Mouse (Mus musculus): ENCODE measurements around the gene Cox5a. TPM values are rescaled to one million over a fixed set of nuclear protein-coding genes. Genes with fewer than 3 reads are reported as not detected.

Cox5a gene
- total and polyA plus RNA-seq, 3 experiments = 106 to 455 (median 129) TPM

DNA sequence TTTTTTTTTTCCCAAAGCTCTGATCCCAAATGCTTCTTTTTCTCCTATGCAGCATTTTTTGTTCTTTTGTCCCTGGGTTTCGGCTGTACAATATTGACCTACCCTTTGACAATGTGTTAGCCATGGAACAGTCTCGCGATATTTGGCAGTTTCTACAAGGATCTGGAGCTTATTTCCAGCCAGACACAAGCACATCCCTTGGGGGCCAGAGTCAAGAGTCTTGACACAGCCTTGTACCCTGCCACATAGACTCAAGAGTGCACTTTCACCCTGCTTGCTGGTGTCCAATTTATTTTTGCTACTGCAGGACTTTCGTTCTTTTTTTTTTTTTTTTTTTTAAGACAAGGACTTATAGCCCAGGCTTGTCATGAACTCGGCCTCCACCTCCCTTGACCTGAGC, 15.3 kb downstream of the Cox5a start:
- TF ChIP-seq TAL1 (conservative IDR thresholded peaks at IDR 0.05; ENCODE audit: low read depth, low read length) (no peak), CTCF (IDR thresholded peaks at IDR 0.05; ENCODE audit: low read depth, low read length) (no peak), GATA2 (IDR thresholded peaks at IDR 0.05; ENCODE audit: borderline replicate concordance, low read depth, low read length) (no peak), POLR2AphosphoS5 (IDR thresholded peaks at IDR 0.05; ENCODE audit: insufficient replicate concordance, low read depth, low read length) (no peak), GATA1 (IDR thresholded peaks at IDR 0.05; ENCODE audit: borderline replicate concordance, low read length) (no peak)
- H3K4me1 ChIP-seq (ENCODE audit: insufficient read depth, low read depth, low read length) = peaks cover 45% of the 10 kb centered on the region
- peaks cover 77% of the 10 kb centered on the region for H3K36me3 ChIP-seq (replicated peaks)
- no peak for ATAC-seq (ENCODE audit: extremely low read depth, insufficient number of reproducible peaks, low FRiP score, poor library complexity, severe bottlenecking)
- DNase-seq (ENCODE audit: low spot score) = no peak
- H3K9me3 ChIP-seq (replicated peaks) = no peaks in the 10 kb centered on the region
- H3K4me3 ChIP-seq (ENCODE audit: low read depth, low read length) = peak overlapping the region; percentile 93; the same call in 1 of the 2 replicates
- H3K27me3 ChIP-seq (ENCODE audit: insufficient read depth, low read length) = no peaks in the 10 kb centered on the region

DNA sequence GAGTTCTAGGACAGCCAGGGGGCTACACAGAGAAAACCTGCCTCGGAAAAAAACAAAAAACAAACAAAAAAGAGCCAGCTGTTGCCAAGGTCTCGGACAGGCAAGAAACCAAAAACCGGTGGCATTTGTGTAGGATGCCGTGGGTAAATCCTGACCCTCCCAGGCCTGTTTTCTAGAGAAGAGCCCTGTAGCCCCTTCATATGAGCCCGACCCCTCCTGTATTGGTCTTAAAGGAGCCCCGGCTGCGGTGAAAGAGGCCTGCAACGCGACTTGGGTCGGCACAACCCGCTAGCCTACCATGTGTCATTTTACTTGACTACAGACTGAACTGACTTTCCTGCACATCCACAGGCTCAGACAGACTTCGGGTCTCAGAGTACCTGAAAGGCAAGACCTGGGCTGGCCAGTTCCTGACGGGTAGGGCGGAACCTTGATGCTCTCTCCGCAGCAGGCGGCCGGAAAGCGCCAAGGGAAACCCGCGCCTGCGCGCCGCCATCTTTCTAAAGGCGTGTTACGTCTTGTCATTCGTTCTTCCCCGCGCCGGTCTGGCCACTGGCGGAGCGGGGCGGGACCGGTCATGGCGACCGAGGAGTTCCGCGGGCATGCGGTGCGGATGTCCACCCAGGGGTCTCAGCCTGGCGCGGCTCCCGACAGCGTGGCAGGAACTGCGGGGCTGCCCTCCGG, 16.1 kb downstream of the Cox5a start, which contains the start of gene Fam219b:
Gene Fam219b, plus strand, starts transcription at position 485 of the 684 bp plus-strand sequence.
- TF ChIP-seq GATA1 (IDR thresholded peaks at IDR 0.05; ENCODE audit: borderline replicate concordance, low read length) = no peak
- TF ChIP-seq POLR2AphosphoS5 (IDR thresholded peaks at IDR 0.05; ENCODE audit: insufficient replicate concordance, low read depth, low read length) = no peak
- TF ChIP-seq GATA2 (IDR thresholded peaks at IDR 0.05; ENCODE audit: borderline replicate concordance, low read depth, low read length) = no peak
- TF ChIP-seq TAL1 (conservative IDR thresholded peaks at IDR 0.05; ENCODE audit: low read depth, low read length) = no peak
- TF ChIP-seq CTCF (IDR thresholded peaks at IDR 0.05; ENCODE audit: low read depth, low read length) = no peak
- no peaks in the 10 kb centered on the region for H3K9me3 ChIP-seq (replicated peaks)
- H3K27me3 ChIP-seq (ENCODE audit: insufficient read depth, low read length) = no peaks in the 10 kb centered on the region
- peaks cover 47% of the 10 kb centered on the region for H3K4me1 ChIP-seq (ENCODE audit: insufficient read depth, low read depth, low read length)
- peaks cover 77% of the 10 kb centered on the region for H3K36me3 ChIP-seq (replicated peaks)
- DNase-seq (ENCODE audit: low spot score) = peak; percentile 74
- H3K4me3 ChIP-seq (ENCODE audit: low read depth, low read length) = peak within 1 kb of the TSS; percentile 93
- ATAC-seq (ENCODE audit: extremely low read depth, insufficient number of reproducible peaks, low FRiP score, poor library complexity, severe bottlenecking) = peak; percentile 70

DNA sequence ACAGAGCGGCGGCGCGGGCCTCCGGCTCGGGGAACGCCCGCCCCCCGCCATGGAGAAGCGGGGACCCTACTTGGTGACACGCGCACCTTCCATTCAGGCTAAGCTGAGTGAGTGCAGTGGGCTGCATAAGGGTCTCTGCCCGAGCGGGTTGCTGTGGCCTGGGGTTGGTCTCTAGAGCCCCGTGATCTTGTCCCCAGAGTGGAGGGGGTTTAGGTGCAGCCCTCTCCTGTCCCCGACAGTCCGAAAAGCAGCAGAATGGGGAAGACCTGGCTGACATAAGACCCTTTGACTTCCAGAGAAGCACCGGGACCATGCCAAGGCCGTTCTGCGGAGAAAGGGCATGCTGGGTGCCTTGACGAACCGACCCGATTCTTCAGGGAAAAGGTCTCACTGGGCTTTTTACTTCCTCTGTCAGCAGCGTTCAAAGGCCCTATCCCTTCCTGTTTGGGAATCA, 16.7 kb downstream of the Cox5a start:
- Histone ChIP-seq H3K9me3 (replicated peaks) (no peaks in the 10 kb centered on the region), H3K27me3 (ENCODE audit: insufficient read depth, low read length) (no peaks in the 10 kb centered on the region), H3K4me3 (ENCODE audit: low read depth, low read length) (peak overlapping the region; percentile 93), H3K36me3 (replicated peaks) (peaks cover 77% of the 10 kb centered on the region), H3K4me1 (ENCODE audit: insufficient read depth, low read depth, low read length) (peaks cover 43% of the 10 kb centered on the region)
- DNase-seq (ENCODE audit: low spot score) (no peak), ATAC-seq (ENCODE audit: extremely low read depth, insufficient number of reproducible peaks, low FRiP score, poor library complexity, severe bottlenecking) (no peak)
- no peak for TF ChIP-seq GATA2 (IDR thresholded peaks at IDR 0.05; ENCODE audit: borderline replicate concordance, low read depth, low read length)
- TF ChIP-seq TAL1 (conservative IDR thresholded peaks at IDR 0.05; ENCODE audit: low read depth, low read length) = no peak
- TF ChIP-seq POLR2AphosphoS5 (IDR thresholded peaks at IDR 0.05; ENCODE audit: insufficient replicate concordance, low read depth, low read length) = no peak
- no peak for TF ChIP-seq CTCF (IDR thresholded peaks at IDR 0.05; ENCODE audit: low read depth, low read length)
- TF ChIP-seq GATA1 (IDR thresholded peaks at IDR 0.05; ENCODE audit: borderline replicate concordance, low read length) = no peak

DNA sequence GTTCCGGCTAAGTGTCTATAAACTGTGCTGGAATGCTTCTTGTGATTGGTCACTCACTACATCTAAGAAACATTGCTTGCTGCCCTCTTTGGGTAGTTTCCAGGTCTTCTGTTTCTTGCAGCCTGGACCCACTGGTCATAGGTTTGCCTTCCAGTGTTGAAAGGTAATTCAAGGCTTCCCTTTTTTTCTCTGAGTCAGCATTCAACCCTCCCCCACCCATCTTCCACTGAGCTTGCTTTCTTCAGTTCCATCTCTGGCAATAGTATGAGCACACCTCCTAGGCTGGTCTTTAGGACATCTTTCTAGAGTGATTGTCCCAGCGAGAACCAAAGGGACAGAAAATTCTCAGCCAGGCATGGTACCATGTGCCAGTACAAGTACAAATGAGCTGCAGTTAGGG, 18.5 kb downstream of the Cox5a start:
- DNase-seq (ENCODE audit: low spot score) (no peak), ATAC-seq (ENCODE audit: extremely low read depth, insufficient number of reproducible peaks, low FRiP score, poor library complexity, severe bottlenecking) (no peak)
- TF ChIP-seq POLR2AphosphoS5 (IDR thresholded peaks at IDR 0.05; ENCODE audit: insufficient replicate concordance, low read depth, low read length) (no peak), GATA1 (IDR thresholded peaks at IDR 0.05; ENCODE audit: borderline replicate concordance, low read length) (no peak), GATA2 (IDR thresholded peaks at IDR 0.05; ENCODE audit: borderline replicate concordance, low read depth, low read length) (no peak), TAL1 (conservative IDR thresholded peaks at IDR 0.05; ENCODE audit: low read depth, low read length) (no peak), CTCF (IDR thresholded peaks at IDR 0.05; ENCODE audit: low read depth, low read length) (no peak)
- peaks cover 77% of the 10 kb centered on the region for H3K36me3 ChIP-seq (replicated peaks)
- H3K4me1 ChIP-seq (ENCODE audit: insufficient read depth, low read depth, low read length) = peaks cover 47% of the 10 kb centered on the region
- no peak overlapping the region for H3K4me3 ChIP-seq (ENCODE audit: low read depth, low read length)
- no peaks in the 10 kb centered on the region for H3K9me3 ChIP-seq (replicated peaks)
- no peaks in the 10 kb centered on the region for H3K27me3 ChIP-seq (ENCODE audit: insufficient read depth, low read length)

DNA sequence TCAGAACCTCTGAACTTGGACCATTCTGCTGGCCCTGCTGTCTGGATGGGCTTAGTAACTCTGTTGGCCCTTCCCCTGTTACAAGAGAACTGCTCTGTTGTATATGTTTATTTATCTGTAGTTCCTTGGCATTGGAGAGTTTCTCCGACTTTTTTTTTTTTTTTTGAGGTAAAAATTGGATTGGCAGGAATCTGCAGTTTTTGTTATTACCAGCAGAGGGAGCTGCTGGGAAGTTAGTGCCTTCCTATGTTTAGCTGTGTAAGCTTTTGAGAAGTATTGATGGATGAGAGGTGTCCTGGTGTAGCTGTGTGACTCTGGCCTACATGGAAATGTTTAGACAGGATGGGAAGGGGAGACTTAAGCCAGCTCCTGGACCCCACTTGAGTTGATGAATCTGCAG, 20.2 kb downstream of the Cox5a start:
- Histone ChIP-seq H3K36me3 (replicated peaks) (peaks cover 80% of the 10 kb centered on the region), H3K27me3 (ENCODE audit: insufficient read depth, low read length) (no peaks in the 10 kb centered on the region), H3K9me3 (replicated peaks) (no peaks in the 10 kb centered on the region), H3K4me1 (ENCODE audit: insufficient read depth, low read depth, low read length) (peaks cover 42% of the 10 kb centered on the region), H3K4me3 (ENCODE audit: low read depth, low read length) (no peak overlapping the region)
- TF ChIP-seq CTCF (IDR thresholded peaks at IDR 0.05; ENCODE audit: low read depth, low read length) = peak; percentile 32; the same call in 1 of the 2 replicates
- TF ChIP-seq GATA2 (IDR thresholded peaks at IDR 0.05; ENCODE audit: borderline replicate concordance, low read depth, low read length) = no peak
- no peak for TF ChIP-seq GATA1 (IDR thresholded peaks at IDR 0.05; ENCODE audit: borderline replicate concordance, low read length)
- ATAC-seq (ENCODE audit: extremely low read depth, insufficient number of reproducible peaks, low FRiP score, poor library complexity, severe bottlenecking) (no peak), DNase-seq (ENCODE audit: low spot score) (peak; percentile 31)

- DNase-seq (ENCODE audit: low spot score) (no peak), ATAC-seq (ENCODE audit: extremely low read depth, insufficient number of reproducible peaks, low FRiP score, poor library complexity, severe bottlenecking) (no peak)
- peaks cover 98% of the 10 kb centered on the region for H3K36me3 ChIP-seq (replicated peaks)
- H3K4me1 ChIP-seq (ENCODE audit: insufficient read depth, low read depth, low read length) = peaks cover 38% of the 10 kb centered on the region
- H3K9me3 ChIP-seq (replicated peaks) = no peaks in the 10 kb centered on the region
- no peak overlapping the region for H3K4me3 ChIP-seq (ENCODE audit: low read depth, low read length)
- TF ChIP-seq GATA1 (IDR thresholded peaks at IDR 0.05; ENCODE audit: borderline replicate concordance, low read length) (no peak), CTCF (IDR thresholded peaks at IDR 0.05; ENCODE audit: low read depth, low read length) (no peak), TAL1 (conservative IDR thresholded peaks at IDR 0.05; ENCODE audit: low read depth, low read length) (no peak), POLR2AphosphoS5 (IDR thresholded peaks at IDR 0.05; ENCODE audit: insufficient replicate concordance, low read depth, low read length) (no peak), GATA2 (IDR thresholded peaks at IDR 0.05; ENCODE audit: borderline replicate concordance, low read depth, low read length) (no peak)
- no peaks in the 10 kb centered on the region for H3K27me3 ChIP-seq (ENCODE audit: insufficient read depth, low read length)
Measured at GRCm38 (mm10) chr9:57543951-57544350, 22.9 kb downstream of the Cox5a start.
